Mouse (Mus musculus): ENCODE results near the gene Rps6kc1. TPM values are rescaled to one million over a fixed set of nuclear protein-coding genes. Genes with fewer than 3 reads are reported as not detected.
A peak's percentile ranks its signal among the peaks of the same experiment; 100 is the strongest.

Rps6kc1 gene
- total and polyA plus RNA-seq, 3 experiments = 7.8 to 18.0 (median 12.5) TPM

DNA sequence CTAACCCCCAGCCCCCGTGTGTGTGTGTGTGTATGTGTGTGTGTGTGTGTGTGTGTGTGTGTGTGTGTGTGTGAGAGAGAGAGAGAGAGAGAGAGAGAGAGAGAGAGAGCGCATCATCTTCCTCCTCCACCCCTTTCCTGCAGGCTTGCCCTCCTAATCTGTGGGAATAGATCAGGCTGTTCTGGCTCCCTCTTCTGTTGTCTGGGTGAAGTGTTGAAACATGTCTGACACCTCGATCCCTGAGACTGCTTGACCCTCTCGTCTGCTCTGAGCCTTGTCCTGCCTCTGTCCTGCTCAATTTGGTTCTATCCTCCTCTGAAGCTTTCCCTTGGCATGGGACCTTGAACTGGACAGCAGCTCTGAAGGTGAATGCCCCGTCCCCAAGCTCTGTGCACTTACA, 149.8 kb downstream of the Rps6kc1 start:
- no peak overlapping the region for H3K4me3 ChIP-seq (replicated peaks in 1 of 3; ENCODE audit: low read depth in 2 of 3, low read length in 2 of 3, poor library complexity in 1 of 3)
- H3K9ac ChIP-seq (ENCODE audit: insufficient read depth, low read depth) = no peak overlapping the region
- no peak overlapping the region for H3K27ac ChIP-seq (ENCODE audit: insufficient read depth, low read depth)
- DNase-seq (ENCODE audit: extremely low read depth) = no peak
- no peak overlapping the region for H3K4me2 ChIP-seq (ENCODE audit: insufficient read depth, low read depth, poor library complexity, severe bottlenecking)
- no peaks in the 10 kb centered on the region for H3K79me2 ChIP-seq (replicated peaks; ENCODE audit: control insufficient read depth, extremely low read depth, insufficient read depth, poor library complexity, severe bottlenecking)
- TF ChIP-seq SMC3 (IDR thresholded peaks at IDR 0.05; ENCODE audit: low read depth, low read length) (peak; percentile 15), BHLHE40 (IDR thresholded peaks at IDR 0.05; ENCODE audit: low read depth, low read length) (no peak)
- H3K36me3 ChIP-seq (replicated peaks in 1 of 2; ENCODE audit: control insufficient read depth in 1 of 2, insufficient read depth in 1 of 2, low read length in 1 of 2) = no peaks in the 10 kb centered on the region
- in situ Hi-C loops (cut with MboI; ENCODE audit: low pct_ligation_motif_present, low pct_unique_long_range_greater_than_20kb, low sequenced_read_pairs) (no loop called here), dilution Hi-C loops (cut with MboI; ENCODE audit: extremely low pct_ligation_motif_present, extremely low pct_unique_long_range_greater_than_20kb, low sequenced_read_pairs) (no loop called here)
- H3K9me3 ChIP-seq (replicated peaks; ENCODE audit: low read length) = peaks cover 9% of the 10 kb centered on the region
- H3K27me3 ChIP-seq (replicated peaks) = peaks cover 3% of the 10 kb centered on the region
- no peaks in the 10 kb centered on the region for H3K4me1 ChIP-seq (ENCODE audit: control insufficient read depth in 1 of 2, insufficient read depth in 2 of 2)

DNA sequence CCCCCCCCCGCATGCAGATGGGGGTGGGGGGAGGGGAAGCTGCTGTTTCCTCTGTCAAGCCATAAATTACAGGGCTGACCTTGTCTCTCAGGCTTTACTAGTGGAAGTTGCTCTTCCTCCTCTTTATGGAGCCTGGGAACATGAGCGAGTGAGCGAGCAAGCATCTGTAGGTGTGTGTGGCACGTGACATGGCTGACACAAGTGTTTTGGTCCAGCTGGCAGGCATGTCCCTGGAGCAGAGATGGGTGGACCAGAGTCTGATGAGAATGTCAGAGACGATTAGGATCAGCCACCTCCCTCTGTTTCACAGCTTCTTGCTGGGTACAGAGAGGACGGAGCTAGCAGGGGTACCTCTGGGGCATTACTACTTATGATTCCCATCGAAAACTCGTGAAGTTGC, 153.7 kb downstream of the Rps6kc1 start:
- H3K9ac ChIP-seq (ENCODE audit: insufficient read depth, low read depth) = no peak overlapping the region
- no peaks in the 10 kb centered on the region for H3K4me1 ChIP-seq (ENCODE audit: control insufficient read depth in 1 of 2, insufficient read depth in 2 of 2)
- dilution Hi-C loops (cut with MboI; ENCODE audit: extremely low pct_ligation_motif_present, extremely low pct_unique_long_range_greater_than_20kb, low sequenced_read_pairs) (no loop called here), in situ Hi-C loops (cut with MboI; ENCODE audit: low pct_ligation_motif_present, low pct_unique_long_range_greater_than_20kb, low sequenced_read_pairs) (no loop called here)
- no peak overlapping the region for H3K27ac ChIP-seq (ENCODE audit: insufficient read depth, low read depth)
- H3K27me3 ChIP-seq (replicated peaks) = peaks cover 3% of the 10 kb centered on the region
- no peaks in the 10 kb centered on the region for H3K36me3 ChIP-seq (replicated peaks in 1 of 2; ENCODE audit: control insufficient read depth in 1 of 2, insufficient read depth in 1 of 2, low read length in 1 of 2)
- TF ChIP-seq SMC3 (IDR thresholded peaks at IDR 0.05; ENCODE audit: low read depth, low read length) (no peak), ZNF384 (IDR thresholded peaks at IDR 0.05; ENCODE audit: low read depth, low read length) (no peak), TCF12 (IDR thresholded peaks at IDR 0.05; ENCODE audit: low read depth, low read length) (no peak), MAX (IDR thresholded peaks at IDR 0.05; ENCODE audit: low read length) (no peak), USF2 (conservative IDR thresholded peaks at IDR 0.05; ENCODE audit: low read depth, low read length) (no peak), KAT2A (IDR thresholded peaks at IDR 0.05; ENCODE audit: insufficient replicate concordance, low read length) (no peak), EP300 (IDR thresholded peaks at IDR 0.05; ENCODE audit: low read length) (no peak), RCOR1 (conservative IDR thresholded peaks at IDR 0.05; ENCODE audit: low read depth, low read length) (no peak), USF1 (IDR thresholded peaks at IDR 0.05; ENCODE audit: low read depth, low read length) (no peak), POLR2A (IDR thresholded peaks at IDR 0.05; ENCODE audit: low read depth, low read length) (no peak), NRF1 (IDR thresholded peaks at IDR 0.05; ENCODE audit: low read depth, low read length) (no peak), MAZ (IDR thresholded peaks at IDR 0.05; ENCODE audit: low read depth, low read length) (no peak), POLR2AphosphoS2 (IDR thresholded peaks at IDR 0.05; ENCODE audit: low read depth, low read length) (no peak), RAD21 (IDR thresholded peaks at IDR 0.05; ENCODE audit: low read depth, low read length) (no peak), MYC (IDR thresholded peaks at IDR 0.05; ENCODE audit: low read depth, low read length) (no peak), MAFK (IDR thresholded peaks at IDR 0.05; ENCODE audit: insufficient replicate concordance, low read length) (no peak)
- peaks cover 4% of the 10 kb centered on the region for H3K9me3 ChIP-seq (replicated peaks; ENCODE audit: low read length)
- H3K4me3 ChIP-seq (replicated peaks in 1 of 3; ENCODE audit: low read depth in 2 of 3, low read length in 2 of 3, poor library complexity in 1 of 3) = no peak overlapping the region
- DNase-seq (ENCODE audit: extremely low read depth) = no peak
- no peak overlapping the region for H3K4me2 ChIP-seq (ENCODE audit: insufficient read depth, low read depth, poor library complexity, severe bottlenecking)
- no peaks in the 10 kb centered on the region for H3K79me2 ChIP-seq (replicated peaks; ENCODE audit: control insufficient read depth, extremely low read depth, insufficient read depth, poor library complexity, severe bottlenecking)

All from CH12.LX (cell line).